Mouse (Mus musculus): Measurements from ENCODE around the gene Cfap97d1. TPM values are rescaled to one million over a fixed set of nuclear protein-coding genes. Genes with fewer than 3 reads are reported as not detected.

Gene Cfap97d1
- total and polyA plus RNA-seq, 3 experiments = not detected

DNA sequence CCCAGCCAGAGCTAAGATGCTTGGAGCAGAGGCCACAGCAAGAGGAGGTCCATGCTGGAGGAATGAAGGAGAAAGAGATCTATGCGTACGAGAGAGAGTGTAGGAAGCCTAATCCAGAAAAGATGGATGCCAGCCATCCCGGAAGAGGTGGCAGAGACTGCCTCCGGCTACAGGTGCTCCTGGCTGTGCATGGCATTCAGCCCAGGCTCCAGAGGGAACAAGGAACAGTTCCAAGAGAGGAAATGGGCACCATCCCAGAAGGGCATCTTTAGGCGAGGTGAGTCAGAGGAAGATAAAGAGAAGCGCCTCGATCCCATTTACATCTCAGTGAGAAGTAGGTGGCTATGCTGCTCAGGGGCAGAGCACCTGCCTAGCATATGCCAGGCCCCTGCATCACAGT lies 47.1 kb downstream of the Cfap97d1 start:
- Histone ChIP-seq H3K36me3 (replicated peaks) (no peaks in the 10 kb centered on the region), H3K27me3 (ENCODE audit: insufficient read depth, low read length) (peaks cover 43% of the 10 kb centered on the region), H3K4me1 (ENCODE audit: insufficient read depth, low read depth, low read length) (peaks cover 31% of the 10 kb centered on the region), H3K4me3 (ENCODE audit: low read depth, low read length) (no peak overlapping the region), H3K9me3 (replicated peaks) (no peaks in the 10 kb centered on the region)
- TF ChIP-seq GATA1 (IDR thresholded peaks at IDR 0.05; ENCODE audit: borderline replicate concordance, low read length) (no peak), CTCF (IDR thresholded peaks at IDR 0.05; ENCODE audit: low read depth, low read length) (no peak), POLR2AphosphoS5 (IDR thresholded peaks at IDR 0.05; ENCODE audit: insufficient replicate concordance, low read depth, low read length) (no peak), GATA2 (IDR thresholded peaks at IDR 0.05; ENCODE audit: borderline replicate concordance, low read depth, low read length) (no peak), TAL1 (conservative IDR thresholded peaks at IDR 0.05; ENCODE audit: low read depth, low read length) (no peak)
- no peak for DNase-seq (ENCODE audit: low spot score)
- no peak for ATAC-seq (ENCODE audit: extremely low read depth, insufficient number of reproducible peaks, low FRiP score, poor library complexity, severe bottlenecking)

DNA sequence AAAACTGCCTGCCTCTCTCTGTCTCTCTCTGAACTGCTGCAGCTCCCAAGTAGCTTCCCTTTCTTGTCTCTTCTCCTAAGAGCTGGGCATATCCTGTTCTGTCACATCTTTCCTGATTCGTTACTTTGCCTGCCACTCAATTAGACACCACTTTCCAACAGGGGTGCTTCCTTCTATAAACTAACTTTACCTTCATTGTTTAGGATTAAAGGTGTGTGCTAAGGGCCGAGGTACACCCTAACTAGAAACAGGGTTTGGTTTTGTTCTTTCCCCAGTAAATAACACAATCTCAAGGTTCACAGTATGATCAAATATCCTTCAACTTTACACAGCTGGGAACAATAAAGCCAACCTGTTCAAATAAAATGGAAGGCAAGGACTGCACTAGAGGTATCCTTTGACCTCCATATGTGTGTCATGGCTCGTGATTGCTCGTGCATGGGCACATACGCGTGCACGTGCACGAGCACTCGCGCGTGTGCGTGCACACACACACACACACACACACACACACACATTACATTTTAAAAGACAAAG lies 49.0 kb downstream of the Cfap97d1 start:
- no peak overlapping the region for H3K4me3 ChIP-seq (ENCODE audit: low read depth, low read length)
- ATAC-seq (ENCODE audit: extremely low read depth, insufficient number of reproducible peaks, low FRiP score, poor library complexity, severe bottlenecking) = no peak
- H3K36me3 ChIP-seq (replicated peaks) = no peaks in the 10 kb centered on the region
- DNase-seq (ENCODE audit: low spot score) = no peak
- no peaks in the 10 kb centered on the region for H3K9me3 ChIP-seq (replicated peaks)
- peaks cover 41% of the 10 kb centered on the region for H3K27me3 ChIP-seq (ENCODE audit: insufficient read depth, low read length)
- peaks cover 15% of the 10 kb centered on the region for H3K4me1 ChIP-seq (ENCODE audit: insufficient read depth, low read depth, low read length)
- TF ChIP-seq TAL1 (conservative IDR thresholded peaks at IDR 0.05; ENCODE audit: low read depth, low read length) = no peak
- no peak for TF ChIP-seq GATA1 (IDR thresholded peaks at IDR 0.05; ENCODE audit: borderline replicate concordance, low read length)
- TF ChIP-seq CTCF (IDR thresholded peaks at IDR 0.05; ENCODE audit: low read depth, low read length) = no peak
- TF ChIP-seq POLR2AphosphoS5 (IDR thresholded peaks at IDR 0.05; ENCODE audit: insufficient replicate concordance, low read depth, low read length) = no peak
- no peak for TF ChIP-seq GATA2 (IDR thresholded peaks at IDR 0.05; ENCODE audit: borderline replicate concordance, low read depth, low read length)

- H3K4me1 ChIP-seq (ENCODE audit: insufficient read depth, low read depth, low read length) = peaks cover 7% of the 10 kb centered on the region; the same call in 1 of the 2 replicates
- no peaks in the 10 kb centered on the region for H3K9me3 ChIP-seq (replicated peaks)
- no peaks in the 10 kb centered on the region for H3K36me3 ChIP-seq (replicated peaks)
- no peak for TF ChIP-seq POLR2AphosphoS5 (IDR thresholded peaks at IDR 0.05; ENCODE audit: insufficient replicate concordance, low read depth, low read length)
- TF ChIP-seq GATA1 (IDR thresholded peaks at IDR 0.05; ENCODE audit: borderline replicate concordance, low read length) = no peak
- TF ChIP-seq GATA2 (IDR thresholded peaks at IDR 0.05; ENCODE audit: borderline replicate concordance, low read depth, low read length) = no peak
- TF ChIP-seq CTCF (IDR thresholded peaks at IDR 0.05; ENCODE audit: low read depth, low read length) = no peak
- no peak for TF ChIP-seq TAL1 (conservative IDR thresholded peaks at IDR 0.05; ENCODE audit: low read depth, low read length)
- ATAC-seq (ENCODE audit: extremely low read depth, insufficient number of reproducible peaks, low FRiP score, poor library complexity, severe bottlenecking) (no peak), DNase-seq (ENCODE audit: low spot score) (no peak)
- H3K27me3 ChIP-seq (ENCODE audit: insufficient read depth, low read length) = peaks cover 51% of the 10 kb centered on the region
- no peak overlapping the region for H3K4me3 ChIP-seq (ENCODE audit: low read depth, low read length)
These were observed 50.8 kb downstream of the Cfap97d1 start for GRCm38 (mm10) chr11:102034887-102035286.

DNA sequence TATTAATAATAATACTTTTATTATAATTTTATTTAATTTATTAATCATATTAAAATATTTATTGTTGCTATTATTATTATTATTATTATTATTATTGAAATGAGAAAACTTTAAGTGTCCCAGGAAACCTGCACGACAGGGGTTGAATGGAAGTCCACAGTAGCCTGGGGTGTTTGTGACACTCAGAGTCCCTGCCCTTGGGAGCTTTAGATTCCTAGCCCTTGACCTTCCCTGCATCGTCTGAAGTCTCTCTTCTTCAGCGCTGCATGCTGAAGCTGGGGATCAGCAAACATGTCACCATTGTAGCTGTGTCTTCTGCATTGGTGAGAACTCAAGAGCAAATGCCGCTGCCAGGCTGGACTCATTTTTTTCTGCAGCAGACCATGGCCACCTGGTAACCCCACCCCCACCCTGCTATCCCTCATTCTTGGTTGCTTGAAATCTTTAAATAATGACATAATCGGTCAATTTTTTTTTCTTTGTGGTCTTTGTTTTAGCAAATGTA lies 51.4 kb downstream of the Cfap97d1 start:
- Histone ChIP-seq H3K4me3 (ENCODE audit: low read depth, low read length) (no peak overlapping the region), H3K36me3 (replicated peaks) (no peaks in the 10 kb centered on the region), H3K9me3 (replicated peaks) (no peaks in the 10 kb centered on the region), H3K27me3 (ENCODE audit: insufficient read depth, low read length) (peaks cover 51% of the 10 kb centered on the region), H3K4me1 (ENCODE audit: insufficient read depth, low read depth, low read length) (peaks cover under 1% of the 10 kb centered on the region; the same call in 1 of the 2 replicates)
- DNase-seq (ENCODE audit: low spot score) (no peak), ATAC-seq (ENCODE audit: extremely low read depth, insufficient number of reproducible peaks, low FRiP score, poor library complexity, severe bottlenecking) (no peak)
- no peak for TF ChIP-seq GATA2 (IDR thresholded peaks at IDR 0.05; ENCODE audit: borderline replicate concordance, low read depth, low read length)
- no peak for TF ChIP-seq POLR2AphosphoS5 (IDR thresholded peaks at IDR 0.05; ENCODE audit: insufficient replicate concordance, low read depth, low read length)
- TF ChIP-seq CTCF (IDR thresholded peaks at IDR 0.05; ENCODE audit: low read depth, low read length) = no peak
- no peak for TF ChIP-seq TAL1 (conservative IDR thresholded peaks at IDR 0.05; ENCODE audit: low read depth, low read length)
- no peak for TF ChIP-seq GATA1 (IDR thresholded peaks at IDR 0.05; ENCODE audit: borderline replicate concordance, low read length)

DNA sequence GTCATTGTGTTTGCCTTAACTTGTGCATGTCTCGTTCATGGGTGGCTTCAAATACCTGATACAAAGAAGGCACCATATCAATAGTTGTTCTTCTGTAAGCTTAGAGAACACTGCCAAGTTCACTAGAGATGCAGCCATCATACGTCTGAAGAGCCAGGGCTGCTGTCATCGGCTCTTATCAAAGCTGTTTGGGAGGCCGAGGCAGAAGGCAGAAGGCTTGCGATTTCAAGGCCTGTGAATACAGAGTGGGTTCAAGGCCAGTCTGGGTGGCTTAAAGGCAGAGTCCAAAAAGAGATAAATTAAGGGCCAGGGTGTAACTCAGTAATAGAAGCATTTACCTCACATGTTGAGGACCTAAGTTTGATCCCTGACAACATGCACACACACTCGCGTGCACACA lies 52.3 kb downstream of the Cfap97d1 start:
- peaks cover 2% of the 10 kb centered on the region for H3K4me1 ChIP-seq (ENCODE audit: insufficient read depth, low read depth, low read length)
- H3K4me3 ChIP-seq (ENCODE audit: low read depth, low read length) = no peak overlapping the region
- H3K27me3 ChIP-seq (ENCODE audit: insufficient read depth, low read length) = peaks cover 47% of the 10 kb centered on the region
- ATAC-seq (ENCODE audit: extremely low read depth, insufficient number of reproducible peaks, low FRiP score, poor library complexity, severe bottlenecking) (no peak), DNase-seq (ENCODE audit: low spot score) (no peak)
- TF ChIP-seq GATA1 (IDR thresholded peaks at IDR 0.05; ENCODE audit: borderline replicate concordance, low read length) (no peak), TAL1 (conservative IDR thresholded peaks at IDR 0.05; ENCODE audit: low read depth, low read length) (no peak), GATA2 (IDR thresholded peaks at IDR 0.05; ENCODE audit: borderline replicate concordance, low read depth, low read length) (no peak), POLR2AphosphoS5 (IDR thresholded peaks at IDR 0.05; ENCODE audit: insufficient replicate concordance, low read depth, low read length) (no peak), CTCF (IDR thresholded peaks at IDR 0.05; ENCODE audit: low read depth, low read length) (no peak)
- no peaks in the 10 kb centered on the region for H3K9me3 ChIP-seq (replicated peaks)
- no peaks in the 10 kb centered on the region for H3K36me3 ChIP-seq (replicated peaks)

DNA sequence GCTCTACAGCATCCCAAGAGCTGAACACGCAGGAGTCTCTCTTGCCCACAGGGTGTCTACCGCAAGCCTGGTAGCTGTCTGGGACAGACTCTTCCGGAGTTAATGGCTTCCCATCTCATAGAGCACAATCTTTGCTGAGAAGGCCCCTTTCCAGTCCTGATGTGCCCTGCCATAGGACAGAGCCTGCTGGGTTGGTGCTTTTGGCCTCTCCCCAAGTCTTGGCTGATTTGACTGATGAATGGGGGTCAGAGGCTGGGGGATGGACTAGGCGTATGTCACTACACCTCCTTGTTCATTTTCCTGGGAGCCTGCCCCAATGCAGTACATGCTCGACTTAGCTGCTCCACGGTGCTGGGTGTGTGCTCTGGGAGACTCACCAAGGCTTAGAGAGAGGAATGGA lies 53.7 kb downstream of the Cfap97d1 start:
- DNase-seq (ENCODE audit: low spot score) (no peak), ATAC-seq (ENCODE audit: extremely low read depth, insufficient number of reproducible peaks, low FRiP score, poor library complexity, severe bottlenecking) (no peak)
- peaks cover 44% of the 10 kb centered on the region for H3K27me3 ChIP-seq (ENCODE audit: insufficient read depth, low read length)
- peaks cover 6% of the 10 kb centered on the region for H3K4me1 ChIP-seq (ENCODE audit: insufficient read depth, low read depth, low read length)
- TF ChIP-seq GATA1 (IDR thresholded peaks at IDR 0.05; ENCODE audit: borderline replicate concordance, low read length) (no peak), POLR2AphosphoS5 (IDR thresholded peaks at IDR 0.05; ENCODE audit: insufficient replicate concordance, low read depth, low read length) (no peak), GATA2 (IDR thresholded peaks at IDR 0.05; ENCODE audit: borderline replicate concordance, low read depth, low read length) (no peak), CTCF (IDR thresholded peaks at IDR 0.05; ENCODE audit: low read depth, low read length) (no peak), TAL1 (conservative IDR thresholded peaks at IDR 0.05; ENCODE audit: low read depth, low read length) (no peak)
- no peaks in the 10 kb centered on the region for H3K9me3 ChIP-seq (replicated peaks)
- H3K36me3 ChIP-seq (replicated peaks) = no peaks in the 10 kb centered on the region
- H3K4me3 ChIP-seq (ENCODE audit: low read depth, low read length) = no peak overlapping the region
